Mouse (Mus musculus): Measurements from ENCODE around the gene Oas1a.
"Not testable (repeated sequence)": the region's sequence is repeated elsewhere in the genome, so short reads cannot be mapped to it uniquely, and the experiment has no call there.

GRCm38 (mm10) chr5:120919156-120919935 lies 12.0 kb upstream of the Oas1a start:
- TF ChIP-seq ZNF384 (IDR thresholded peaks at IDR 0.05; ENCODE audit: low read depth, low read length); PAX5 (IDR thresholded peaks at IDR 0.05; ENCODE audit: low read length); RCOR1 (conservative IDR thresholded peaks at IDR 0.05; ENCODE audit: low read depth, low read length); POLR2A (IDR thresholded peaks at IDR 0.05; ENCODE audit: low read depth, low read length); USF2 (conservative IDR thresholded peaks at IDR 0.05; ENCODE audit: low read depth, low read length): not testable (repeated sequence)
